Mouse (Mus musculus) forelimb bud, embryonic 11.5 days (tissue): ENCODE measurements around the gene Atp6v1g2.
A peak's percentile ranks its signal among the peaks of the same experiment; 100 is the strongest.

Source experiments
- DNase-seq: peaks from one replicate; pipeline ENCODE4 v3.0.0-alpha.2; 2012; ENCODE audit warnings: low read depth, low spot score

The Atp6v1g2 gene

DNA sequence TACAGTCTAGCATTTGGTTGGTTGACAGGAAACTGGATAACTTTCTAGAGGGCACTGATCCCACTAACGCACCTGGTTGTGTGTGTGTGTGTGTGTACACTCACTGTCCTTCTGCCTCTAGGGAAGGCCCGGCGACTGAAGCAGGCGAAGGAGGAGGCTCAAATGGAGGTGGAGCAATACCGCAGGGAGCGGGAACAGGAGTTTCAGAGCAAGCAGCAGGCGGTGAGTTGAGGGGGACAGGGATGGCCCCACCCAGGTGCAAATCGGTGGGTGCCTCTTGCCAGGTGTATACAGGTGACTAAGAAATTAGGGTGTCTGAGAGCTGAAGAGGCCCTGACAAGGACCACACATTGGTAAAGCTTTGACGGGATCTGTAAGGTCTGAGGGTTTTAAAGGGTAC is 3.5 kb downstream of the Atp6v1g2 start:
- no peak for DNase-seq

DNA sequence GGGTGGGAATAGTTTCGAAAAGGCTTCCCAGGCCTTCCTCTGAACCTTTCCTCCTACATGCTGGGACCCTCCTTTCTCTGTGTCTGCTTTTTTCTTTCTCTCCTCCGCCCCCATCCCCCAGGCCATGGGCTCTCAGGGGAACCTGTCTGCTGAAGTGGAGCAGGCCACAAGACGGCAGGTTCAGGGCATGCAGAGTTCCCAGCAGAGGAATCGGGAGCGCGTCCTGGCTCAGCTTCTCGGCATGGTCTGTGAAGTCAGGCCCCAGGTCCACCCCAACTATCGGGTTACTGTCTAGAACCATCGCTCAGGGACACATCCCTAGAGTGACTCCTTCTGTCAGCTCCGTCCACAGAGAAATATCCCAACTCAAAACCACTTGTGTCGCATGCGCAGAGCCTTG is 4.0 kb downstream of the Atp6v1g2 start:
- no peak for DNase-seq

DNA sequence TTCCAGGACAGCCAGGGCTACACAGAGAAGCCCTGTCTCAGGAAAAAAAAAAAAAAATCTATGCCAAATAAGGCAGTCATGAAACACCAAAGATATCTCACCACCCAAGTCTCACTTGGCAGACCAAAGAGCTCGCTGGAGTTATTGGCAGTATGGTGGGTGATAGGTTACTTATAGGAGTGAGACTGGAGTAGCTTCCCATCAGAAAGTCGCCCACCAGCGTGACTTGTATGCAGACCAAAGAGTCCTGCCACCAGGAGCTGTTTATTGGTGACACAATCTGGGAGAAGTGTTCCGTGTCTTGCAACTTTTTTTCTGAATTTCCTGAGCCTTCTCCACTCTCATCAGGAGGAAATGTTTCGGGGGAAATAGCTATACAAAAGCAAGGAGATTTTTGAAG is 6.2 kb downstream of the Atp6v1g2 start:
- no peak for DNase-seq

DNA sequence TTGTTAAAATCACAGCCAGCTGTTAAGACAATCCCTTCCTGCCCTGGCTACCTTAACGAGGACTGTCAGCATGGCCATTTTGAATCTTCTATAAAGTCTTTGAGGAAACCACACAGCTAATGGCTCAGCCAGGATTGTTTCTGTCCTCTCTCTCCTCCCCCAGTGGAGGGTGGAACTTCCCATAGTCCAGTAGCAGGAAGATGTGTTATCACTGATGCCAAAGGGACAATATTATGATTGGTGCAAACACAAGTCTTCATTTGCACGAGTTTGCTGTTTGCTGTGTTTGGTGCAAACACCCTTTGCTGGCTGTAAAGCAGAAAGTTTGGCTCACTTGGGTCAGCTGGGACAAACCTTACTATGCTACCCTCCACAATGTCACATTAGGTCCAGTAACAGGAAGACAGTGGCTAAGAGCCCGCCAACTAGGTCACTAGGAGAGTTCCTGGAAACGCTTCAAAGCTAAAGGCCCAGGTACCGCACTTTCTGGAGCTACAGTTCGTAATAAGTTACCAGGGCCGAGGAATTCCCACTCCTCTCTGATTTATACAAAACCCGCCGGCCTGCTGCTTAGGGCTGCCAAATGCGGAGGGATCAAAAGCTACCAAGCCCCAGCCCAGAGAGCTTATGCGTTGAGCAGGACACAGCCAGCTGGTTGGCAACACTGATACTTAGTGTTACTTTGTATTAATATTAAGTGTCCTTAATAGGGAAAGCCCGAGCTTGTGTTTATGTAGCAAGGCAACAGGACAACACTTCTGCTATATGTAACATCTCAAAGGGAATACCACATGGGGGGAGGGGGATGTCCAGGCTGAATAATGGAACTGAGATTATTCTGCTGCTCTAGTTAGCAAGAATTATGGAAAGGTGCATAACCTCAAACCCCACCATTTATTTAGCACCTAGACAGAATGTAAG is 7.2 kb downstream of the Atp6v1g2 start:
- no peak for DNase-seq

DNA sequence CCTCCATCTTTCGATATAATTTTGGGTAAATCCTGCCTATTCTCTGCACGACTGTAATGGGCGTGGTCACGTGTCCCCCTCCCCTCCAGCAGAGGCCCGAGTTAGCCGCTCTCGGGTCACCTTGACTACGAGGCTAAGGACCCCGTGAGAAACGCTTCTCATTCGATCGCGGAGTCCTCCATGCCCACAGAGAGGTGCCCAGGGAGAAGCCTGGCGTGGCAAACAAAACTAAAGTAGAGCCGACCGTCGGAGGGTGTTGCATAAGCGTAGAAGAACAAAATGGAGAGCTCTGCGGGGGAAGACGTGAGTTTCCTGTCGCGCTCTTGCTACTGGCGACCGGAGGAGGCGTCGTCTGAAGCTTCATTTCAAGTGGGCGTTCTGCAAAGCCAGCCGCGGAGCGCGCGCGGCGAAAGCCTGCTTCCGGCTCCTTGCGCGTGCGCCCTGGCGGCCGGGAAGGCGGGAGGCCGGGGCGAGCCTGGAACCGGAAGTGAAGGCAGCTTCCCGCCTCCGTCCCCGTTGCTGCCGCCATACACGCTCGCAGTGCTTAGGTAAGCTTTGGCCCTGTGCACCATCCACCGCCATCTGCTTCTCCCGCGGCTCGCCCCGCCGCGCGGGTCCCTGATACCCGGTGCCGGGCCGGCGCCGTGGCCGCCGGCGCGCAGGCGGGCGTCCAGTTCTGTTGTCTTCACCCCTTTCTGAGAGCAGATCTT is 8.0 kb downstream of the Atp6v1g2 start, which contains the start of gene Ddx39b:
Ddx39b (plus strand) TSS at position 442 of the 710 bp plus-strand sequence.
- peak; percentile 96 for DNase-seq

DNA sequence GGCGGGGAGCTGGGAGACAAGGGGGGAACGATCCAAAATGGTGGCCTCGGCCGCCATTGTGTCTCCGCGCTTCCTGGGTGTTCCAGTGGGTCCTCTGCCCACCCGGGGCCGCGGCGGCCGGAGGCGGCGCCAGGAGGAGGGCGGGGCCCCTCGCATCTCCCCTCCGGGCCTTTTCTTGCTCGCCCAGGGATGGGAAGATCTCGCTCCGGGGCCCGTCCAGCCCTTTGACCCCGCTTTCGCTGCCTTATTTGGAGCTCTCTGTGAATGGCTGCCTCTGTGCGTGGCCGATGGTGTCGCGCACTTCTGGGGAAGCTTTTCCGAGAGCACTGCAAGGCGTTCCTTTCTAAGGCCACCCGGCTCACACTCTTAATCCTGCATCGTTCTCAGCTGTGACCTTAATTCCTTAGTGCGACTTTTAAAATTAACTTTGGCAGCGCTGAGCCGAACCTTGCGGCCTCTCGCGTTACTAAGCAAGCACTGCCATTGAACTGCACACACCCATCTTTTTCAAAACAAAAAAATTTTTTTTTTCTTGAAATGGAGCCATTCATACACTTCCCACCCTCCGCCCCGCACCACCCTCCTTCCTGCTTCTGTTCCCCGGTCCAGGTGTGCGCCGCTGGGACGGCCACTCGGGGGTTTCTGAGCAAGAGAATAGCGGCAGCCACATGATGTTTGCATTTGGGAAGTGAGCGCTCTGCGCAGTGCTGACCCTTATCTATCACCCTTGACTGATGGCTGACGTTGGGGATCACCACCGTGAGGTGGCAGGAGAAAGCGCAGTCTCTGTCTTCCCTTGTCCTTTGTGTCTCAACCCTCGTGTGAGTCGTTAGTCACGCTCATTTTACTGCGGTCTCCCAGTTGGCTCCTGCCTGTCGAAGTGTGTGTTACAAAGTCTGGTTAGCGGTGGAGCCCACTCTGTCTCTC is 8.8 kb downstream of the Atp6v1g2 start:
- peak; percentile 54 for DNase-seq

DNA sequence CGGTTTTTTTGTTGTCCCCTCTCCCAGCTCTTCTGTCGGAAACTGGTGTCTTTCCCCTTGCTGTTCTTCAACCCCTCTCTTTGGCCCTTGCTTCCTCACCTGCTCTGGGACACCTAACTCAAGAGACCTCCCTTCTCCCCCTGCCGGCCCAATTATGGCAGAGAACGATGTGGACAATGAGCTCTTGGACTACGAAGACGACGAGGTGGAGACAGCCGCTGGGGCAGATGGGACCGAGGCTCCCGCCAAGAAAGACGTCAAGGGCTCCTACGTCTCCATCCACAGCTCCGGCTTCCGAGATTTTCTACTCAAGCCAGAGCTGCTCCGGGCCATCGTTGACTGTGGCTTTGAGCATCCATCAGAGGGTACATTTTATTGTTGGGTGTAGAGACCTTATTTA is 9.6 kb downstream of the Atp6v1g2 start:
- DNase-seq: no peak

DNA sequence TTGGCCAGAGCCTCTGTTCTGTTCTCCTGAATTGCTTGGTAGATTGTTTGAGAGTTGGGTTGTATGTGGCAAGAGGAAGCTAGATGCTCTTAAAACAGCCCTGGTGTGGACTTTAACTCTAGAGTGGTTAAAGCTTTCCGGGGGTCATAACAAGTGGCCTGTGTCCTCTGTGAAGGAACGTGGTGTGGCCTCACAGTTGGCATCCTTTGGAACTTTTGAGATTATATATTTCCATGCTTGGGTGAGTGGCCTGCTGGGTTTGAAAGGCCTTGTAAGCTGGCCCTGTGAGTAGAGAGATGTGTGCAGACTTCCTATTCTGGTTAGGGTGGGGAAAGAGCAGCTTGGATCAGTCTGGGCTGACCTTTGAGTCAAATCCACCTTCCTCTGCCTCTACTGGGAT is 11.5 kb downstream of the Atp6v1g2 start:
- no peak for DNase-seq

DNA sequence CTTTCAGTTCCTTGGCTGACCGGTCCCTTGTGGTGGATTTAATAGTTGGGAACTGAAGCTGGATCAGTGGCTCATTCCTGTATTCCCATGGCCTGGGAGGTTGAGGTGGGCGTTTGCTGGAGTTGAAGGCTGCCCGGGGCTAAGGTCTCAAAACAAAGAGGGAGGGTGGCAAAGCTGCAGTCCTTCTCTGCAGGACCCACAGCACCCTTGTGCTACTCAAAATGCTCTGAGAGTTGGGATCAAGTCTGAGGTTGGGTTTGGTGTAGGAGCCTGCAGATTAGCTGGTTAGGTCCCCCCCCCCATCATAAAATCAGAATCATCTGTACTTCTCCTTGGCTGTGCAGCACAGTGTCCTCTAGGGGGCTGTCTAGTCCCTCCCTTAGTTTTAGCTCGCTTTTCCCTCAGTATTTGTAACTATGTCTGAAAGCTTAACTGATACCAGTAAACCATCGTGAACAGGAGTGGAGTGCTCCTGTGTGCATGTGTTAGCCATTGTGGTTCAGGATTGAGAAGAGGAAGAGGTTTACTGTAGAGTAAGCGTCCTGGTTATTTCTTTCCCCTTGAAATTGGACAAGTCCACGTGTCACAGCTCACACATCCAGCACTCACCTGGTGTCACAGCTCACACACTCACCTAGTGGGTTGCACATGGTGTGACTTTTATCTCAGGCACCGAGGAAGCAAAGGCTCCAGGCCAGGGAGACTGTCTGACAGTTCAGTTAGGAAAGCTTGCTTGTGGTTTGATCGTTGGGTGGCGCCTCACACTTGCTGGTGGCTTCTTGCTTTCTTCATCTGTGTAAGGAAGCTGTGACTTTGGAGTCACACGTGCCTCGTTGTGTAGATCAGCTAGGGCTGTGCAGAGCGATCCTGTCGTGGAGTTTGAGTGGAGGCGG is 12.5 kb downstream of the Atp6v1g2 start:
- no peak for DNase-seq

DNA sequence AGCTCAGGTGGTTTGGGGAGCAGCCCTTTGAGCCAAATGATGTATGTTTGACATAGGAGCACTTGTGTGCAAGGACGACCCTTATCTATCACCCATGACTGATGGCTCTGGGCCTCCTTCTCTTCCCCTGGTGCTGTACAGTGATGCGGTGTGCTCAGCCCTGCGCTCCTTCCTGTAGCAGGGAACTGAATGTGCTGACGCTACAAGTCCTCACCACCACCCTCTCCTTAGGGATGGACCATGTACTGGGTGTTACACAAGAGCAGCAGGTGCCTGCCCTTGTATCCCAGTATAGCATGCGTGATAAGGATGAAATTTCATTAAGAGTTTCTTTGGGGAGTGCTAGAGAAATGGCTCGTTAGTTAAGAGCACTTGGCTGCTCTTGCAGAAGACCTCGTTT is 13.7 kb downstream of the Atp6v1g2 start:
- DNase-seq: no peak

DNA sequence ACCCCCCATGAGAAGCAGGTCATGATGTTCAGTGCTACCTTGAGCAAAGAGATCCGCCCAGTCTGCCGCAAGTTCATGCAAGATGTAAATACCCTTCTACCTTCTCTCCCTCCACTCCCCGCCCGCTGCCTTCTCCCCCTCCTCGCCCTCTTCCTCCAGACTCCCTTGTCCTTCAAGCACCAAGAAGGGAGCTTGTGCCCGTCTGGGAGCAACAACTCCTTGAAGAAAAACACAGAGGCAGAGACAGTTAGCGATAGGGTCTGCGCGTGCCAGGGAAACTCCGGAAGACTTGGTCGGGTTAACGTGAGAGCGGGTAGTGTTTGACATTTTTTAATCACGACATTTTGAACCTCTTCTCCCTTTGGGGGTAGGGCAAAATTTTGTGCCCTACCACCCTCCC is 15.5 kb downstream of the Atp6v1g2 start:
- no peak for DNase-seq

DNA sequence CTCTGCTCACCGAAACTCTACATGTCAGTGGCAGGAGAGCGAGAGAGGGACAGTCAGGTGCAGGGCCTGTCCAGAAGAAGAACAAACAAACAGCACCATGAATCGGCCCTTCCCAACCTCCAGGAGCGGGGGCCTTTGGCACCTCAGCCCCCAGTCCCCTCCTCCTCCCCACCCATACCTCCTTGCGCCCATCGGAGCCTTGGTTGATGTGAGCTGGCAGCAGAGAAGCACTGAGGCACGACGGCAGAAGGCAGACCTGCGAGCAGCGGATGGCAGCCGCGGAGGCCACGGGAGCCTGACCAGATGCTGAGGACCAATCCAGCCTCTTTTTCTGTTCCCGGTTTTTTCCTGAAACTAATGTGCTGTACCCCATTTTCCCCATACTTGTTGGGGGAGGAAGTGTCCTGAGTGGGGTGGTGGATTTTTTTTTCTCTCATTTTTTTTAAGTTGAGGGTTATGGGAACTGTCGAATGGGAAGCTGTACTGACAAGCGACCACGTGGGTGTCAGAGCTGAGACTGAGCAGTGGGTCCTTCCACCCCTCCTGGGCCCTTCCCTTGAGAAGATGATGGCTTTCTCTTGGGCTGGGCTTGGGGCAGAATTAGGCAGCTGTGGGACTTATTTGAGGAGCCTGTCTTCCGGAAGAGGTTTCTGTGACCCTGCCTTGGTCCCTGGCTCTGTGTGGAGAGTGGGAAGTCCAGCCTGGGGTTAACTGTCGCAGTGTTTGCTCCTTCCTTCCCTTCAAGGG is 16.2 kb downstream of the Atp6v1g2 start:
- DNase-seq: no peak

DNA sequence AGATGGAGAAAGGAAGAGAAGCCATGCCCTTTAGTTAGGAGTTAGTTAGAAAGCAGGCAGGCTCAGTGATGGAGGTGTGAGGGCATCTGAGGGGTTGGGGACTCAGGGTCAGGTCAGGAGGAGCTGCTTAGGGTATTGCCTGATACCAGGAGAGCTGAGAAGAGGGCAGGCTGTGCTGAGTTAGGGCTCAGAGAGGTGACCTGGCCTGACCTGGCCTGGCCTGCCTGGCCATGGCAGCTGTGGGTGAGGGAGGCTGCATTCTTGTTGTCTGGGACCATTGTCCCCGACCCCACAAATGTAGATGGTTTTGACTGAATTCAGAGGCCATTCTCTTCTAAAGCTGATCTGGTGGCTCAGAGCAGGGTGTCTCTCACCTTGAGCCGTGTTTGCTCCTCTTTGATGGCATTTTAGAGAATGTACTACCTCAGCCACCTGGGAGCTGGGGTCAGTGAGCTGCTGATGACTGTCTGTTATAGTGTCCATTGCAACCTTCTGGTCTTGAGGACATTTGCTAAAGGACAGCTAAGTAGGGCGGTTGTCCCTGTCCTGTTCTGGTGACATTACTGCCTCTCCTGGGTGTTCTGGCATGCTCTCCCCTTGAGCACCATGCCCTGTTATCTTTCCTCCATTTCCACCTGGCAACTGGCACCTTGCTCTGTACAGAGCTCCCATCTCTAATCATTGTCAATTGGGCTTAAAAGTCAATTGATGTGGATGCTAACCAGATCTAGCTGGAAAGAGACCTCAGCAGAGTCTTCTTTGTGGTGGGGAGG is 17.1 kb downstream of the Atp6v1g2 start:
- DNase-seq: no peak

DNA sequence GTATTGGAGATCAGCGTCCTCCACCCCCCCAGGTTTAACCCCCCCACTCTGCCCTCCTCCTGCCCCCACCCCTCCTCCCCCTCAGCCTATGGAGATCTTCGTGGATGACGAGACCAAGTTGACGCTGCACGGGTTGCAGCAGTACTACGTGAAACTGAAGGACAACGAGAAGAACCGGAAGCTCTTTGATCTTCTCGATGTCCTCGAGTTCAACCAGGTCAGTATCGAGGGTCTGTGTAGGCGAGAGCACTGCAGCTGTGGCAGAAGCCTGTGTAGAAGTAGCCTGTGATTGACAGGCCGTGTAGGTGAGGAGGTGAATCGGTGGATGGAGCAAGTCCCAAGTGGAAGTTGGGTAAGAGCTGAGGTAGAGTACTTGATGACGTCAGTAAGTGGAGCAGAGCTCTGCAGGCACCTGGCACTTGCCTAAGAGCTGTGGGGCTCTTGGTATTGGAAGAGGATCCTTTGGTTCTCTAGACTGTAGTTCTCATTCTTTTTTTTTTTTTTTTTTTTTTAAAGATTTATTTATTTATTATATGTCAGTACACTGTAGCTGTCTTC is 17.8 kb downstream of the Atp6v1g2 start:
- DNase-seq: no peak

DNA sequence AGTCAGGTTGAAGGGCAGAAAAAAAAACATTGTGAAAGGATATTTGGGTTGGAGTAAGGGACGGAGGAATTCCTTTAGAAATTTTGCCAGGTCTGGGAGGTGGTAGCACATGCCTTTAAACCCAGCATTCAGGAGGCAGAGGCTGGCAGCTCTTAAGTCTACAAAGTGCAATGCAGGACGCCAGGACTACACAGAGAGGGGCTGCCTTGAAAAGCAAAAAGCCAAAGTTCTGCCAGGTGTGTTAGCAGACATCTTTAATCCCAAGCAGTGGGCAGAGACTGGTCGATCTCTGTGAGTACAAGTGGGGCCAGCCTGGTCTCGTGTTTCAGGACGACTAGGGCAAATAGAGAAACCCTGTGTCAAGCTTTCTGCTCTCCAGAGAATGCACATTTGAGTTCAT is 18.5 kb downstream of the Atp6v1g2 start:
- DNase-seq: no peak

DNA sequence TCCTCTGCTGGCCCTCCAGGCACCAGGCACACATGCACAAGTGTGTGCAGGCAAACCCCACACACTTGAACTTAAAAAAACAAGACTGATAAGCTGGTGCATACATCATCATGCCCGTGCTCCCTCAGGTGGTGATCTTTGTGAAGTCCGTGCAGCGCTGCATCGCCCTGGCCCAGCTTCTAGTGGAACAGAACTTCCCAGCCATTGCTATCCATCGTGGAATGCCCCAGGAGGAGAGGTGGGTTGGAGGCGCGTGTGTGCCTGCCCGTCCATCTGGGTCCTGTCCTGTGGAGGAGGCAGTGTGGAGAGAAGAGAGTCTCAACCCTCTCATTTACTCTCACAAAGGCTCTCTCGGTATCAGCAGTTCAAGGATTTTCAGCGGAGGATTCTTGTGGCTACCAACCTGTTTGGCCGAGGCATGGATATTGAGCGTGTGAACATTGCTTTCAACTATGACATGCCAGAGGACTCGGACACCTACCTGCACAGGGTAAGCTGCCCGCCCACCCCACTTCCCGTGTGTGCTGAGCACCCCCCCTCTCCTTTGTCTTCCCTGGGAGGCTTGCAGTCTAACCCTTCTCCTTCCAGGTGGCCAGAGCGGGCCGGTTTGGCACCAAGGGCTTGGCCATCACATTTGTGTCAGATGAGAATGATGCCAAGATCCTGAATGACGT is 19.3 kb downstream of the Atp6v1g2 start:
- no peak for DNase-seq

DNA sequence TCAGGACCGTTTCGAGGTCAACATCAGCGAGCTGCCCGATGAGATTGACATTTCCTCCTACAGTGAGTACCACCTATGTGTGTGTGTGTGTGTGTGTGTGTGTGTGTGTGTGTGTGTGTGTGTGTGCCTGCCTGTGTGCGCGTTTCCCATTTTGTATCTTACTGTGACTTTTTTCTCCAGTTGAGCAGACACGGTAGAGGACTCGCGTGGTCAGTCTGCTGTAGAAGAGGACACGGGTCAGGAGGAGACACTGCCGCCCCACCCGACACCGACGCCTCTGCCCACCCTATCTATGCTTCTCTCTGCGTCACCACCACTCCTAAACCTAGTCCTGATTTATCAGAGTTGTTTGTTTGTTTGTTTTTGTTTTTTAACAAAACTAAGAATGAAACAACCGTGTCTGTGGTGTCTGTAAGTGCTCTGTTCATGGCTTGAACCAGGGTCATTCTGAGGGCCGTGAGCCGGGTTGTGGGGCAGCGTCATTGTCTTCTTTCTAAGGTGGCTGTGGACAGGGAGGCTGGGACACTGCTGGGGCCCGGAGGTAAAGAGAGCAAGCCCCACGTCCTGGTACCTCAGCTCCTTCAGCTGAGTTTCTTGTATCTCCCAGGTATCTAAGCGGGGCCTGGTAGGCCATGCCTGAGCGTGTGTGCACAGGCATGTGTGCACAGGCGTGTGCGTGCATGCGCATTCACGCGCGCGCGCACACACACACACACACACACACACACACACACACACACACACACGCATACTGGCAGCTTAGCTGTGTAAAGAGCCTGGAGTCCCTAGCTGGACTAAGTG is 20.0 kb downstream of the Atp6v1g2 start:
- no peak for DNase-seq
